Mouse (Mus musculus) layer of hippocampus, postnatal 10 days (tissue): ENCODE measurements around the gene Zfp691. TPM values are rescaled to one million over a fixed set of nuclear protein-coding genes. Genes with fewer than 3 reads are reported as not detected.

Source experiments
- DNase-seq, 2 experiments: peaks; one replicate each; pipeline ENCODE4 v3.0.0; 2021; ENCODE audit warnings: low spot score in 2 of 2
- total RNA-seq, 2 experiments: library from RNA; stranded (reverse); gene quantifications; 2 replicates each; pipeline ENCODE4 v1.2.3; 2021

The Zfp691 gene
- total RNA-seq, 2 experiments from 2014 or later = 6.2 to 7.7 TPM

DNA sequence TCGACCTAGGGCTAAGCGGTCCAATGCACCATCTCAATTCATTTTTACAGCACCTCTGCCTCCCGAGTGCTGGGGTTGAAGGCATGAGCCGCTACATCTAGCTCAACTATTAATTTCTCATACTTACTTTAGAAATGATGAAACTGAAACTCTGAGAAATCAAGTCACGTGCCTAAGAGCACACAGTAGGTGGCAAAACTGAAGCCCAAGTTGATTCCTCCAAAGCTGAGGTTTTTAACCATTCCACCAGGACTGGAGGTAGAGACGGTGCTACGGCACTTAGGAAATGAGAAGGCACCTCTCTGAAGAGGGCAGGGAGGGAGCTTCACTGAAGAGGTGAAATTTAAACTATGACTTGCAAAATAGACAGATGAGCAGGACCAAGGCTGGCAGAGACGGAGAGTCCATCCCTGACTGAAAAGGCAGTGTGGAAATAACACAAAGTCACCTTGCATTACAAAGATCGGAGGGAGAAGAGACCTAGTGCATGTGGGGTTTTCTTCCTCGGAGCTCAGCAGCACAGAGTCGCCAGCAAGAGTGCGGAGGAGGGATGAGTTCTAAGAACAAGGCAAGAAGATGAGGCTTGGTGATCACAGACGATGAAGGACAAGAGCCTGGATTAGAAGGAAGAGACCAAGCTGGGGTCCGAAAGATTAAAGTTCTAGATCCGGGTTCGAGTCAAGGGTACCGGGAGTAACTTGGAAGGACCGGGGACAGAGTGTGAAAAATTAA, 910 bp downstream of the Zfp691 start:
- DNase-seq = no peak

DNA sequence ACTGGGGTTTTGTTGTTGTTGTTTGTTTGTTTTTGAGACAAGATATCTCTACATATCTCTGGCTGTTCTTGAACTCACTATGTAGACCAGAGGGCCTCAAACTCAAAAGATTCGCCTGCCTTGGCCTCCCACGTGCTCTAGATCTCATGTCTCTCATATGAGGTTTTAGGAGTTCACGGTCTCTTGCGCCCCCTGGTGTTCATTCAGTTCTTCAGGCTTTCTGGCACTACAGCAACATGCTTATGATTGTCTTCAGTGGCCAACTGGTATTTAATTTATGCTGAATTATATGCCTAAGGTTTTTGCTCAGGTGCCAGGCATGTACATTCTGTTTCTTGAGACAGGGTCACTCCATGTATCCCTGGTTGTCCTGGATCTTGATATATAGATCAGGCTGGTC, 6.3 kb downstream of the Zfp691 start:
- peak; percentile 86 to 88 for DNase-seq

DNA sequence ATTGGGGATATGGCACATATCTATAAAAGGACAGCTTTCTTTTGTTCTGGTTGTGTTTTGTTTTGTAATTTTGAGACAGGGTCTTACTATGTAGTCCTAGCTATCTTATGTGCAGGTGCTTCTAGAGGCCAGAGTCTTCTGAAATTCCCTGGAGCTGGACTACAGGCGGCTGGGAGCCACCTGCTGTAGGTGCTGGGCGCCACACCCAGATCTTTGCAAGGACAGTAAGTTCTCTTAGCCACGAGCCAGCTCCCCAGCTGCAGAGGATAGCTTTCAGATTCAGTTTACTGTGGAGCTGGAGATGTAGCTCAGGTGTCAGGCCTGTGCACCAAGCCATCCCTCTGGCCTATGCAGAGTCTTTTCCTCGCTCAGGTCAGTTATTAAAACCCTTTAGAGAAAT, 6.9 kb downstream of the Zfp691 start:
- no peak for DNase-seq

DNA sequence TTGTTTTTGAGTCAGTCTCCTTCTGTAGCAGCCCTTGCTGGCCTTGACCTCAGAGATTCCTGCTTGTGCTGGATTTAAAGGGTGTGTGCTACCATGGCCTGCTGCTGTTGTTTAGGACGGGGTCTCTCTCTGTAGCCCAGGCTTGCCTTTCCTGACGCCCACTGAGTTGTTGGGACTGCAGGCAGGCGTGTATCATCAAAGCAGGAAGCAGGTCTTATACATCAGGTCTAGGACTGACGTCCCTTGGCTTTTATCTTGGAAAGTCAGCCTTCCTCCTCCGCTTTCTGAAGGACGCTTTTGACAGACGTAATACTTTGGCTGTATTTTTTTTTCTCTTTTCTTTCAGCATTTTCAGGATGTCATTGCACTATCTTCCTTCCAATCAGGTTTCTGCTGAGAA, 8.1 kb downstream of the Zfp691 start:
- no peak for DNase-seq

DNA sequence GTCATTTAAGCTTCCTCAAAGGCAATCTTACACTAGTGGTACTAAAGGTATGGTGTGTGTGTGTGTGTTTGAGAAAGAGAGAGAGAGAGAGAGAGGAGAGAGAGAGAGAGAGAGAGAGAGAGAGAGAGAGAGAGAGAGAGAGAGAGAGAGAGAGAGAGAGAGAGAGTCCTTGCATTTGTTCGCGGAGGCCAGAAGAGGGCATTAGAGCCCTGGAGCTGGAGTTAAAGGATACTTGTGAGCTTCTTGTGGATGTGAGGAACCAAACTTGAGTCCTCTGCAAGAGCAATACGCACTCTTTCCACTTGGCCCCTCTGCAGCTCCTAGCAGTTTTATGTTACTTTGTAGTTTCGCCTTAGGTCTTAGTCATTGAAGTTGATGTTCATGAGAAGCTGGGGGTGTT, 11.0 kb downstream of the Zfp691 start:
- DNase-seq = no peak

DNA sequence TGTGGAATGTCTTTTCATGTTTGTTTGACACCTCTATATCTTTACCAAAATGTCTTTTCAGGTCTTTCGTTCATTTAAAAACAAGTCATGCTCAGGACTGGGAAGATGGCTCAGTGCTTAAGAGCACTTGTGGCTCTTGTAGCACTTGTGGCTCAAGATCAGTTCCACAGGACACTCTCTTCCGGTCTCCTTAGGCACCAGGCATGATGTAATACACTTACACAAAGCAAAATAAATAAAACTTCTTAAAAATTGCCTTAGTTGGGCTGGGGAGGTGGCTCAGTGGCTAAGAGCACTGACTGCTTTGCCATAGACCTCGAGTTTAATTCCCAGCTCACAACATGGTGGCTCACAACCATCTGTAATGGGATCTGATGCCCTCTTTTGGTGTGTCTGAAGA, 12.6 kb downstream of the Zfp691 start:
- DNase-seq = no peak

DNA sequence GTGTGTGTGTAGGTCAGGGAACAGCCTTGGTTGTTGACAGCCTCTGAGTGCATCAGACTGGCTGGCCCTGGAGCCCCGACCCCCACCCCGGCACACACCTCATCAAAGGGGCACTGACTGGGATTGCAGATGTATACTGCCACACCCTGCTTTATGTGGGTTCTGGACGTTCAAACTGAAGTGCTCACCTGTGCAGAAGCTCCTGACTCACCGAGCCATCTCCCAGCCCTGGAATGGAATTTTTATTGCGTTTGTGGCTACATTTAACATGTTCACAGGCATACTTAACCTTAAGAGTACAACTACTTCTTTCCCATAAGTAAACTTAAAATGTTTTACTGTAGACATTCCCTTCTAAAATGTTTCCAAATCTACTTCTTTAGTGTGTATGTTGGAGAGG, 16.1 kb downstream of the Zfp691 start:
- no peak for DNase-seq

DNA sequence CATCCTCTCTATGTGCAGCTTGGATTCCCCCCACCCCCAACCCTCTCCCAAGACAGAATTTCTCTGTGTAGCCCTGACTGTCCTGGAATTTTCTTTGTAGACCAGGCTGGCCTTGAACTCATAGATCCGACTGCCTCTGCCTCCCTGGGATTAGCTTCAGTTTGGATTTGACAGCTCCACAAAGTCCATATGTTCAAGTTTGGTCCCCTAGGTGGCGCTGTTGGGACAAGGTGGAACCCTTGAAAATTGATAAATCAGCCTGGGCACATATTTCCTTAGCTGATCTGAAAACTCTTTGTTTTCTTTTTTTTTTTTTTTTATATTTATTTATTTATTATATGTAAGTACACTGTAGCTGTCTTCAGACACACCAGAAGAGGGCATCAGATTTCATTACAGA, 16.8 kb downstream of the Zfp691 start:
- peak; percentile 72 to 74 for DNase-seq

DNA sequence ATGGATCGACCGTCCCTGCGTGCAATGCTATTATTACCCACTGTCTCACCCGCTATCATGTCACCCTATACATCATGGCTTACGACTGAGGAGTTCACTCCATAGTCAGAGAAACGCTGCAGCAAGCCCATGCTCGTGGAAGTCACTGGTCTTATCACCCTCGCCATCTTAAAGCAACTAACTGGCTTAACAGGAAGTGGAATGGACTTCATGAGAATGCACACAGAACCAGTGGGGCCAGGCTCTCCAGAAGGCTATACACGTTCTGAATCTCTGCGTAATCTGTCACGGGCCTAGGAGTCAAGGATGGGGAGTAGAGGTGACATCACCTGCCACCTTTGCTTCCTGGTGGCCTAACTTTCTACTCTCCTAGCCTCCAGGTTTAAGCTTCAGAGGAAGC, 25.3 kb downstream of the Zfp691 start:
- DNase-seq = no peak

DNA sequence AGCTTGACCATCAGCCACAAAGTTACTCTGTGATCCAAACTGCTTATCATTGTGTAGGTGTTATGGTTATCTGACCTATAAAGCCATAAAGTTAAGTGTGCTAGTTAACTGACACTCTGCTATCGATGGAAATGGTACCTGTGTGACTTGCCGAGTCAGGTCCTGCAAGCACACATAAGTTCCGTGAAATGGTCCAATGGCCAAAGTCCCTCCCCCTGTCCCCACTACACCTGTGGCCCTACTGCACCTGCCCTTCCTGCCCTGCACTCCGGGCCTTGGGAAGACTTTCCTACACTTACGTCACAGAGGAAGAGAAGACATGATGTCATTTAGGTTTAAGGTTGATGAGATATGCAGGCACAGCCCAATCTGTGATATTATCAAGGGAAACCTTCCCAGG, 26.6 kb downstream of the Zfp691 start:
- DNase-seq = no peak

DNA sequence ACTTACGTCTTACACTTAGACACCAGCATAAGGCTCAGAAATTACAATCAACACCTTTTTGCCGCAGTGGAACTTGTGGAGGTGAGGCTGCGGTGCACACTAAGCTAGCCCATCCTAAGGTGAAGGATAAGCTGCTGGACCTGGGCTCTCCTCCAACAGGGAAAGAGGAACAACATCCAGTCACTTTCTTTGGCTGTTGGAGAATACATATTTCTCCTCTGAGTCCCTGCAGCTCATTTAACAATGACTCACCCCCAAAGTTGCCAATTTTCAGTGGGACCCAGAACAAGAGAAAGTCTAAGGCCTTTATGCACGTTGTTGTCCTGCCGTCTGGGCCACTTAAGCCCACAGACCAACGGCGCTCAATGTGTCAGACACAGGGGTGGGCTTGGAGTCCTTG, 27.2 kb downstream of the Zfp691 start:
- DNase-seq = no peak

DNA sequence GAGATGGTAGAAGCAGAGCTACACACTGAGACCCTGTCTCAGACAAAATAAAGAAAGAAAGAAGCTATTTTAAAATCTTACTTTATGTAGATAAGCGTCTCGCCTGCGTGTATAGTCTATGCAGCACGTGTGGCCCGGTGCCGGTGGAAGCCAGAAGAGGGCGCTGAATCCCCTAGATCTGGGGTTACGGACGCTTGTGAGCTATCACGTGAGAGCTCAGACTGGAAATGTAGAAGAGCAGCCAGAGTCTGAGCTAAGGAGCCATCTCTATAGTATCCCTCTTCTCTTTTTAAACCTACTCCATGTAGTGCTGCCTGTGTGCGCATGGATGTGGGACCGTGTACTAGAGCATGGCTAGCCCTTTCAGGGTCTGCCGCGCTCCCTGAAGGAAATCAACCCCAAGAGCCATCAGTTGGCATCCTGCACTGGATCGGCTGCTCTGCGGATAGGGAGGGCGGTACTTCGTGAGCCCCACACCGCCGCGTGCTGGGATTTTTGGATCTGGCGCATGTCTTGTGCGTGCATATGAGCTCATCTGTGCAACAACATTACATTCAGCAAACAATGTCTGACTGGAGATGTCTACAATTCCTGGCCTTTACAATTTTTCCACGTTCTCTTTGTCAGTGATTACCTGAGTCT, 31.6 kb downstream of the Zfp691 start:
- peak; percentile 65 to 69 for DNase-seq

DNA sequence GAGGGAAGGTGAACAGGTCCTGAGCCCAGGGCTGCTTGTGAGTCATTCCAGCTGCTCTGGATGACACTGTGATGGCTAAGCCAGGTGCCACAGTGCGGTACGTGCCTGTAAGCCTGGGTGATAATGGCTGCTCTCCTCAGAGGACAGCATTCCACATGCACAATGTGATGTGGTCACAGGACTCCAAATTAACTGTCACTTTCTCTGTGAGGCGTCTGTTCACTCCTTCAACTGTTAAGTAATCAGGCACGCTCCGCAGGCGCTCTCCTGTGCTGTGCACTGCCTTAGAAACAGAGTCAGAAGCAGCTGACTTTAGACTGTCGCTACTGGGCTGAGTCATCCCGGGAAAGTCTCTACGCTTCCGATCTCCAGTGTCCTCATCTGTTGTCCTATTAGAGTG, 32.8 kb downstream of the Zfp691 start:
- no peak for DNase-seq

DNA sequence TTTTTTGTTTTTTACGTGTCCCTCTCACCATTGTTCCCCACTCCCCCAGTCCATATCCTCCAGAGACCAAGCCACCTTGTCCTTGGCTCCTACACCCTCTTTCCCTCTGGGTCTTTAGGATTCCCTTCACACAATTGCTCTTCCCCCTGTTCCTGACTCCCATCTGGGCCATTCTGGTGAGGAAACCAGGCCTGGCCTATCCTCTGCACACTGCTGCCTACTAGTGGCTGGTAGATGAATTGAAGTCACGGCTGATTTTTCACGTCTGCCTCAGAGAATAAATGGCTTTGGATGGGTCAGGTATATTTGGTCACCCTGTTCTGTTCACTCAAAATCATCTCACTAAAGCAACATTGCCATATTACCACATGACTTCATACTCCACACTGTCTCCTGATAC, 33.9 kb downstream of the Zfp691 start:
- peak in 1 of 2 experiments; percentile 48 for DNase-seq

DNA sequence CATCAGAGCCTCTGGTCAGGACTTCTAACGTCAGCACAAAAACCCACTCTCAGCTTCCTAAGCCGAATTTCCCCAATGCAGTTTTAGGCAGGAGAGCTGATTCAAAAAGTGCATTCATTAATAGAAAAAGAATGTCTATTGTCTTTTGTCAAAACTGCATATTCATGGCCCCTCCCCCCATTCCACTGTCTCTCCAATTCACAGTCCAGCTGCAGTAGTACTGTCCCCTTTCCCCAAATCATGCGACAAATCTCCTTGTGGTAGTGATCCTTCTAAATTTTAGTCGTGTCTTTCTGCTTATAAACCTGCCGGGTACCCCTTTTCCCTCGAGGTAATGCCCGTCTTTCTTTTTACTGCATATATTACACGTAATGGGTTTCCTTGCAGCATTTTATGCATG, 35.2 kb downstream of the Zfp691 start:
- DNase-seq = no peak

DNA sequence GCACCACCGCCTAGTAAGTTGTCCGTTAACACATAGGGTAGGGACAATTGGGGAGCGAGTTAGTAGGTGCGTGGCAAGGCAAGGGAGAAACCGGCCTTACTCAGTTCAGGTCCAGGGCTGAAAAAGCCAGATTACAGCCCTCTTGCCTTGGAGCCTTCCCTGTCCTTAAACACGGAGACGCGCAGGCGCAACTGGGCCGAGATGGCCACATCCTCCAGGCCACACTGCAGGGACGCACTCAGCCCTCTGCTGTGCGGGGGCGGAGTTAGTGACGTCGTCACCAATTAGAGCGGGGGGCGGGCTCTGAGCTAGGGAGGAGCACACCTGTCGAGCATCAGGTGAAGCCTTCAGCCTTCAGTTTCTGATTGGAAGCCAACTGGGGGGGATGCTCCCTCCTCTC, 35.8 kb downstream of the Zfp691 start:
- DNase-seq = peak; percentile 50 to 61

DNA sequence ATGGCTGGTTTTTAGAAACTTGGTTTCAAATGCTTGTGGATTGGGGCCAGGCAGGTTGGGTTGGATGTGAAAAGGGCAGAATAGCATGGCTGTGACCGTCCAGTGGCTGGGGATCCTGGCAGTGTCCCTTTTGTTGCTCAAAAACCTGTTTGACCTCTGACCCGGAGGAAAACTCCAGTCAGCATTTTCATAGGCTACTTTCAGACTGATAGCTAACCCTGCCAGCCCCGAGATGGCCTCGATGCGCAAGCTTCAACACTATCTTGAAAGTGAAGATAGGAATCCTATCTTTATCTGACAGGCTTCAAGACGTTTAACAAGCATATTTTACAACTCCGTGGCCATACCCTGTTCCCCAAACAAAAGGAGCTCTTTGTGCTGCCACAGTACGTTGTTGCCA, 36.7 kb downstream of the Zfp691 start:
- DNase-seq = no peak

DNA sequence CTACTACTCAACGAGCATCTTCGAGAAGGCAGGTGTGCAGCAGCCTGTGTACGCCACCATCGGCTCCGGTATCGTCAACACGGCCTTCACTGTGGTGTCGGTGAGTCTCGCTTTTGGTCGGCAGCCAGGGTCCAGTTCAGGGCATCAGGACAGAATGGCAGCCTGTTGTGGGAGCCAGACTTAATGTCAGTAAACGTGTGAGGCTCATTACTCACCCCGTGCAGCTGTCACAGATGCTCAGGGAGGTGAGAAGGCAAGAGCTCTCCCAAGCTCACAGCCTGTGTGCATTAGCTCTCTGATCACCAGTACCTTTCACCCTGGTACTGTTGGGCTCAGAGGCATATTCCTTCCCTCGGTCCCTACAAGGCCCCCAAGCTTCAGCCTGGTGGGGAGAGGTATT, 40.1 kb downstream of the Zfp691 start:
- DNase-seq = no peak

DNA sequence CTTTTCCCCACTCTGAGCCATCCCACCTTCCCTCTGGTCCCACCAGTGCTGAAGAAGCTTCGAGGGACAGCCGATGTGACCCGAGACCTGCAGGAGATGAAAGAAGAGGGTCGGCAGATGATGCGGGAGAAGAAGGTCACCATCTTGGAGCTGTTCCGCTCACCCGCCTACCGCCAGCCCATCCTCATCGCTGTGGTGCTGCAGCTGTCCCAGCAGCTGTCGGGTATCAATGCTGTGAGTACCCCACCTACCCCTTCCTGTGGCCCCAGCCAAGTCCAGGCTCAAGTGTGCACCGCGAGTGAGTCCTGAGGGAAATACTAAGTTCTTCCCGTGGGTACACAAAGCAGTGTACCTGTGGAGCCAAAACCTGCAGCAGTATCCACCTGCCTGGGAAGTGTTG, 40.7 kb downstream of the Zfp691 start:
- no peak for DNase-seq

DNA sequence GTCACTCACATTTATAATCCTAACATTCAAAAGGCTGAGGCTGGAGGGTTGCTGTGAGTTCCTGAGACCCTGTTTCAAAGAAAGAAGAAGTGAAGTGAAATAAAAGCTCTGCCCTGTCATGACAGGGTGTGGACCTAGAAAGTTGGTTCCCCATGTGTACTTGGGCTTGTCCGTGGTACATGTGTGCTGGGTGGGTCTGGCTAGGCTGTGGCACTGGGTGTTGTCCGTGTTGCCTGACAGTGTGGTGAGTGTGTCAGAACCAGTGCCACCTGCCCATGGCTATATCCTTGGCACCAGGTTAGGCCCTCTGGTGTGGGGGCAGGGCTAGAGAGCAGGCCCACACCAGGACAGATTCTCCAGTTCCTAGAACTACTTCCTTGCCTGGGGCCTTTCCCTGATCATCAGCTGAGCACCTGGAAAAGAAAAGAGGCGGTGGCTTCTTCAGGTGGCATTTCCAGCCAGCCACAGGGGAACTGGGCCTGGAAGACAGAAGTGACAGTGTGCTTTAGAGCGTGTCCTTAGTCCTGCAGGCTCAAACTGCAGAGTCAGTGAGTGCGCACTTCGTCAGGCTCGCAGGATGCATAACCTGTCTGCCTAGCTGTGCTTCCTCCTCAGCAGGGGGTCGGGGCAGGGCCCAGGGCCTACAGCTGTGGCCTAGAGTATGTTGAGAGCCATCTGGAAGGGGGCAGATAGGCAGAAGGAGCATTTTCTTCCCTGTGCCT, 42.6 kb downstream of the Zfp691 start:
- no peak for DNase-seq

DNA sequence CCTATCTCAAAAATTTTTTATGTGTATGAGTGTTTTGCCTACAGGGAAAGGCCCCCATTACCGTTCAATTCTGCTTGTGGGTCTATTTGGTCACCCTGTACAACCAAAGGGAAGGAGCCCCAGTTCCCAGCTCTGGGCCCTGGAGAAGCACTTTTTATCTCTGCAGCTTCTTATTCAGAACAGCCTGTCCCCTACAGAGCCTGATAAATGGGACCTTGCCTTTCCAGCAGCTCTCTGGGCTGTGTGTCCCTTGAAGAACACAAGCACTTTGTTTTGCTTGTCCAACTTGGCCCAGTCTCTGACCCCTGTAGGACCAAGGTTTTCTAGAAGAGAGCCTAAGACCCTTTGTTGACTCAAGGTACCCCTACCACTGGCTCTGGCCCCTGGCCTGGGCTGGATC, 44.9 kb downstream of the Zfp691 start:
- DNase-seq = no peak

DNA sequence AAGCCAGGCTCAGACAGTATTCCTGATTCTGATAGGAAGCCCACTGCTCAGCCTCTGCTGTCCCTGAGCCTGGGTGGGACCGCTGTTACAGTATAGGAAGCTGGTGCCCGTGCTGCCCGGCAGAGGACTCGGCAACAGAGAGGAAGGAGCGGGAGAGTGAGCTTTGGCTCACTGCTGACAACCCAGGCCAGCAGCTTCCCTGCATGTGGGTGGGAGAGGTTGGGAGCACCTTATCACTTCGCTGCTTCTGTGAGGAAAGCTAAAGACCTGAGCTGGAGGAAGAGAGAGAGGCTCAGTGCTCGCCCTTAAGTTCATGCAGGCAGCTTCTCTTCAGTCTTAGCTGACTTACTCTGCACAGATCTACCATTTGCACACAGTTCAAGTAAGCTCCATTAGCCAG, 45.4 kb downstream of the Zfp691 start:
- no peak for DNase-seq

DNA sequence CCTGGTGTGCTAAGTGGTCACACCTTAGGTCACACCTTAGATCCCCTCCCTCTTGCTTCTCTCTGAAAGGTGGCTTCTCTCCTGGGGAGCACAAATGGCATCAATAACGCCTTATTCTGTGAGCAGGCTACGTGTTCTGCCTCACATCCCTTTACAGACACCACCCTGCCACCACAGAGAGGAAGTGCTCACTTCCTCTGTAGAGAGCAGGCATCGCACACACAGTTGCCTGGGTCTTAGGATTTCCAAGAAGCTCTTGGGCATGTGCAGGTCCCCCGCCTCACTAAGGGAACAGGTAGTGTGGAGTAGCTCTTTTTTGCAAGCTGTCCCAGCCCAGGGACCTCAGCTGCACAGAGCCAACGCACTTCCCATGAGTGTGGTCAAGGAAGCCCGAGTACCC, 46.8 kb downstream of the Zfp691 start:
- DNase-seq = no peak
